Comparison of ENCODE assay signal across 9 mouse cellular contexts in the genomic region with DNA sequence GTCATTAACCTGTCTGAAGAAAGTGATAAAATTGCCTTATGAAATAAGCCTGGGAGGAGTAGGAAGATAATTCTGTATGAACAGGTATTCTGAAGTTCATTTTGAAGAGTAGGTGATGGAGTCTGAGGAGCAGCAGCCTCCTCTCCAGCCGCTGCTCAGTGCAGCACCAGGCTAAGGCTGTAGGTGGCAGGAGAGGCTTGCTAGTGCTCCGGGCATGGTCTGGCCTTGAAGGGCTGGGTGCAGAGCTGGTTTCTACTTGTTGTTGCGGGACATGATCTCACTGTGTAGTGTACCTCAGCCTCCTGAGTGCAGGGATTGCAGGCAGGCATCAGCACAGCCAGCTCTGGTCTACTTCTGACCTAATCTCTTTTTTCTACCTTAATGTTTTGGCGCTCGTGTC. TPM values are rescaled to one million over a fixed set of nuclear protein-coding genes. Genes with fewer than 3 reads are reported as not detected.
DNase-seq lines count a peak whose midpoint lies in the region; ATAC-seq and TF ChIP-seq lines count a peak whose summit lies in the region.
"Had no signal": no experiment of that assay in that cellular context is flagged by ENCODE, and none has a peak within 500 bp of the region (broad histone marks: within the 10 kb centered on the region; RNA-seq: fewer than 3 reads in every experiment).

No protein-coding gene starts in this region.

- H3K9me3 ChIP-seq in intestine, embryonic 14.5 days (ENCODE audit: control insufficient read depth, low read length) = no peaks in the 10 kb centered on the region
- H3K9me3 ChIP-seq: midbrain, embryonic 12.5 days had no signal

- no peaks in the 10 kb centered on the region for H3K4me1 ChIP-seq in intestine, embryonic 14.5 days (replicated peaks; ENCODE audit: control insufficient read depth, insufficient read depth, low read length)
- H3K4me1 ChIP-seq: midbrain, embryonic 12.5 days had no signal

- H3K27me3 ChIP-seq in intestine, embryonic 14.5 days (replicated peaks; ENCODE audit: control insufficient read depth, insufficient read depth, low read length) = no peaks in the 10 kb centered on the region
- H3K27me3 ChIP-seq: midbrain, embryonic 12.5 days had no signal

- no peak; the same call in 1 of the 2 replicates for ATAC-seq in intestine, embryonic 14.5 days (replicated peaks; ENCODE audit: low FRiP score, low TSS enrichment, low read depth)
- peak; percentile 97 for ATAC-seq in megakaryocyte progenitor cell, adult 5-6 weeks (replicated peaks; ENCODE audit: poor library complexity)

- no peak overlapping the region for H3K27ac ChIP-seq in intestine, embryonic 14.5 days (ENCODE audit: low read depth)
- no peak overlapping the region for H3K27ac ChIP-seq in left cerebral cortex, adult 2 months
- H3K27ac ChIP-seq: midbrain, embryonic 12.5 days had no signal

- DNase-seq in cerebellum, postnatal 10 days = peak; percentile 61 to 67
- no peak for DNase-seq in cerebellum, adult 11 months
- DNase-seq in cerebellum, postnatal 4 days (ENCODE audit: low spot score in 2 of 2) = peak; percentile 44 to 60
- DNase-seq in gastrocnemius, postnatal 10 days = peak; percentile 55
- peak; percentile 74 for DNase-seq in intestine, embryonic 14.5 days (ENCODE audit: low spot score)
- DNase-seq in left cerebral cortex, adult 2 months (ENCODE audit: extremely low spot score in 1 of 2, low spot score in 2 of 2) = peak; percentile 62 to 65
- peak; percentile 57 for DNase-seq in right cerebral cortex, postnatal 4 days

- H3K9ac ChIP-seq in intestine, embryonic 14.5 days (ENCODE audit: low read length) = no peak overlapping the region
- H3K9ac ChIP-seq: midbrain, embryonic 12.5 days had no signal

- intact Hi-C loops in left cerebral cortex, adult 2 months (cut with DNase I) = loop anchor here (2.0 to 5.0 kb wide), 2 partner anchors 178 to 440 kb away; partner anchors contain the start of gene Odc1

- peaks cover 76% of the 10 kb centered on the region for H3K36me3 ChIP-seq in intestine, embryonic 14.5 days (ENCODE audit: control insufficient read depth, insufficient read depth, low read length)

- peak; percentile 80 for TF ChIP-seq CTCF in left cerebral cortex, adult 2 months (IDR thresholded peaks at IDR 0.05)

- no peak overlapping the region for H3K4me3 ChIP-seq in intestine, embryonic 14.5 days (ENCODE audit: low read depth, low read length)
- H3K4me3 ChIP-seq in left cerebral cortex, adult 2 months = no peak overlapping the region
- H3K4me3 ChIP-seq: midbrain, embryonic 12.5 days had no signal

- WGBS in intestine, embryonic 14.5 days = 68% methylated on average over 5 of the region's 5 CpGs

- no peak overlapping the region for H3K4me2 ChIP-seq in intestine, embryonic 14.5 days (ENCODE audit: low read length)
- H3K4me2 ChIP-seq: midbrain, embryonic 12.5 days had no signal

RNA-seq across cellular contexts. Expression of gene Nol10, which starts 18.7 kb away (rescaled TPM):
- total RNA-seq in gastrocnemius, postnatal 10 days (2021) = 1 to 10 TPM; 7.6 to 9.6 TPM
- polyA plus RNA-seq in intestine, embryonic 14.5 days (2014; fragmentation: Nextera tagmentation; extraction: Ambion mirVana) = 20.0 and 23.5 TPM in 2 replicates
- total RNA-seq in left cerebral cortex, adult 2 months (2021) = 10 to 100 TPM; 20.5 to 21.4 TPM
- 21.6 and 22.1 TPM in 2 replicates for total RNA-seq in megakaryocyte progenitor cell, adult 5-6 weeks (2015)
- 14.1 and 18.7 TPM in 2 replicates for total RNA-seq in megakaryocyte progenitor cell, adult 5-6 weeks (2017)

RNA-seq across cellular contexts. Expression of gene Atp6v1c2, which starts 37.8 kb away (rescaled TPM):
- total RNA-seq in gastrocnemius, postnatal 10 days (2021) = not detected
- 0.14 and 0.40 TPM in 2 replicates for polyA plus RNA-seq in intestine, embryonic 14.5 days (2014; fragmentation: Nextera tagmentation; extraction: Ambion mirVana)
- total RNA-seq in left cerebral cortex, adult 2 months (2021) = 1 to 10 TPM; 3.2 to 5.8 TPM
- not detected in 2 replicates for total RNA-seq in megakaryocyte progenitor cell, adult 5-6 weeks (2015)
- total RNA-seq in megakaryocyte progenitor cell, adult 5-6 weeks (2017) = not detected in 2 replicates
